Mouse (Mus musculus): Measurements from ENCODE around the gene Tmc3.

DNA sequence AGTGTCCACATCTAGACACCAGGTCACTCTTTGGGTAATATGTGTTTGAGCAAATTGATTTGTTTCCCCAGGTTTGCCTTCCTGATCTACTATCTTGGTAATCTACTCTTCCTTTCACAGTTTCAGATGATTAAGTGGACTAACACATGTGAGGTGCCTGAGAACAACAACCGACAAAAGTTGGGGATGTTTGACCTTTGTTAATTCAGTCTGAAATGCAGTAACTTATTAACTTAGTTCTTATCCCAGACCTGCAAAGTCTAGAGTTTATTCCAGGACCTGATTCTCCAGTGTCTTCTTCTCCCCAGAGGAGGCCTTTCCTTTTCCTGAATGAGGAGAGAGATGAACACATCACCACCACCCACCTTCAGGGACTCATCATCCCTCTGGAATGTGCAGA lies 27.2 kb downstream of the Tmc3 start:
- TF ChIP-seq POLR2A (IDR thresholded peaks at IDR 0.05; ENCODE audit: insufficient read depth, low read length), result no peak
- TF ChIP-seq EP300 (IDR thresholded peaks at IDR 0.05; ENCODE audit: insufficient read depth, low read depth, low read length), result no peak
